ENCODE assay signal across 32 mouse cellular contexts in genomic region chr6:71338941-71339340, GRCm38 (mm10). TPM values are rescaled to one million over a fixed set of nuclear protein-coding genes. Genes with fewer than 3 reads are reported as not detected.
DNase-seq lines count a peak whose midpoint lies in the region; ATAC-seq and TF ChIP-seq lines count a peak whose summit lies in the region.
"Had no signal": no experiment of that assay in that cellular context is flagged by ENCODE, and none has a peak within 500 bp of the region (broad histone marks: within the 10 kb centered on the region; RNA-seq: fewer than 3 reads in every experiment).

No protein-coding gene starts in this region.

- H3K36me3 ChIP-seq in heart, embryonic 16.5 days (ENCODE audit: control insufficient read depth, insufficient read depth), result no peaks in the 10 kb centered on the region
- peaks cover 37% of the 10 kb centered on the region for H3K36me3 ChIP-seq in thymus, adult 2 months (ENCODE audit: control insufficient read depth, insufficient read depth, low read length)
- H3K36me3 ChIP-seq: embryonic facial prominence, embryonic 12.5 days; embryonic facial prominence, embryonic 15.5 days; hindbrain, embryonic 12.5 days; hindbrain, embryonic 15.5 days had no signal

- TF ChIP-seq CTCF in thymus, adult 2 months (IDR thresholded peaks at IDR 0.05; ENCODE audit: borderline replicate concordance, control insufficient read depth, extremely low read depth, insufficient read depth, low read length, poor library complexity), result no peak

- 76% methylated on average over 3 of the region's 3 CpGs for WGBS in heart, embryonic 16.5 days
- WGBS in thymus, adult 2 months, result 51% methylated on average over 3 of the region's 3 CpGs

- no peaks in the 10 kb centered on the region for H3K4me1 ChIP-seq in heart, embryonic 16.5 days (ENCODE audit: control insufficient read depth, insufficient read depth, low read length)
- peaks cover 60% of the 10 kb centered on the region for H3K4me1 ChIP-seq in thymus, adult 2 months (replicated peaks; ENCODE audit: control insufficient read depth, insufficient read depth, low read length)
- H3K4me1 ChIP-seq: embryonic facial prominence, embryonic 12.5 days; embryonic facial prominence, embryonic 15.5 days; hindbrain, embryonic 12.5 days; hindbrain, embryonic 15.5 days had no signal

- DNase-seq in heart, adult 18-20 months, result no peak
- DNase-seq in thymus, adult 2 months, result peak; percentile 40
- DNase-seq in thymus, postnatal 0 days (ENCODE audit: low spot score), result no peak
- DNase-seq in thymus, postnatal 36 days, result peak; percentile 43 to 60
- no peak for DNase-seq in adrenal gland, postnatal 10 days
- DNase-seq in B cell, adult 2 months, result no peak
- DNase-seq: adrenal gland, adult 2 months; adrenal gland, postnatal 36 days; cerebellum, adult 11 months; cerebellum, adult 2 months; cerebellum, adult 9-11 months; cerebellum, postnatal 25 days; forebrain, postnatal 0 days; gastrocnemius, adult 2 months; gastrocnemius, postnatal 14 days; heart, postnatal 14 days had no signal

- no peak for ATAC-seq in heart, embryonic 16.5 days (replicated peaks; ENCODE audit: extremely low read depth, insufficient read depth, low FRiP score)
- ATAC-seq: CD4-positive, CD25-positive, alpha-beta regulatory T cell, adult 4 months; forebrain, embryonic 14.5 days; forebrain, postnatal 0 days had no signal

- no peak for TF ChIP-seq POLR2A in thymus, adult 2 months (IDR thresholded peaks at IDR 0.05; ENCODE audit: control insufficient read depth, extremely low read depth, insufficient read depth, low read length, poor library complexity)

- H3K9me3 ChIP-seq in heart, embryonic 16.5 days (replicated peaks; ENCODE audit: control insufficient read depth, low read length), result no peaks in the 10 kb centered on the region
- H3K9me3 ChIP-seq: embryonic facial prominence, embryonic 12.5 days; embryonic facial prominence, embryonic 15.5 days; hindbrain, embryonic 12.5 days; hindbrain, embryonic 15.5 days had no signal

- H3K27ac ChIP-seq in heart, embryonic 16.5 days (ENCODE audit: low read length), result peak overlapping the region; percentile 12; the same call in 1 of the 2 replicates
- H3K27ac ChIP-seq in thymus, adult 2 months (ENCODE audit: control insufficient read depth, insufficient read depth, low read length), result peak overlapping the region; percentile 96
- H3K27ac ChIP-seq: embryonic facial prominence, embryonic 12.5 days; embryonic facial prominence, embryonic 15.5 days; gastrocnemius, adult 2 months; hindbrain, embryonic 12.5 days; hindbrain, embryonic 15.5 days had no signal

- no peak overlapping the region for H3K4me3 ChIP-seq in heart, embryonic 16.5 days (ENCODE audit: low read length)
- peak overlapping the region; percentile 41 for H3K4me3 ChIP-seq in thymus, adult 2 months (ENCODE audit: control insufficient read depth, insufficient read depth, low read length)
- H3K4me3 ChIP-seq: embryonic facial prominence, embryonic 12.5 days; embryonic facial prominence, embryonic 15.5 days; gastrocnemius, adult 2 months; hindbrain, embryonic 12.5 days; hindbrain, embryonic 15.5 days had no signal

- no peak overlapping the region for H3K4me2 ChIP-seq in heart, embryonic 16.5 days (ENCODE audit: low read depth, low read length)
- H3K4me2 ChIP-seq: embryonic facial prominence, embryonic 12.5 days; embryonic facial prominence, embryonic 15.5 days; heart, embryonic 11.5 days; hindbrain, embryonic 12.5 days; hindbrain, embryonic 15.5 days had no signal

- no peak overlapping the region for H3K9ac ChIP-seq in heart, embryonic 16.5 days (ENCODE audit: low read length)
- H3K9ac ChIP-seq: embryonic facial prominence, embryonic 12.5 days; embryonic facial prominence, embryonic 15.5 days; forebrain, postnatal 0 days; hindbrain, embryonic 12.5 days; hindbrain, embryonic 15.5 days had no signal

- H3K27me3 ChIP-seq in heart, embryonic 16.5 days (ENCODE audit: control insufficient read depth, insufficient read depth, low read length), result no peaks in the 10 kb centered on the region
- no peaks in the 10 kb centered on the region for H3K27me3 ChIP-seq in thymus, adult 2 months (ENCODE audit: control insufficient read depth, insufficient read depth, low read length)
- H3K27me3 ChIP-seq: embryonic facial prominence, embryonic 12.5 days; embryonic facial prominence, embryonic 15.5 days; hindbrain, embryonic 12.5 days; hindbrain, embryonic 15.5 days had no signal

RNA-seq across cellular contexts. Expression of gene Cd8b1, which starts 16.4 kb away (rescaled TPM):
- 3.0 and 17.6 TPM in 2 replicates for polyA plus RNA-seq in heart, embryonic 16.5 days (2015; fragmentation: Nextera tagmentation; extraction: Ambion mirVana)
- 1 to 10 TPM in 1 of 2 experiments, not detected in 1; 1.8 TPM for total RNA-seq in heart, adult 18-20 months (2021)
- 712 and 845 TPM in 2 replicates for polyA plus RNA-seq in thymus, adult 2 months (2012; rRNA removed)
- polyA plus RNA-seq in thymus, postnatal 0 days (2015; fragmentation: Nextera tagmentation; extraction: Ambion mirVana), result 1,203 and 1,244 TPM in 2 replicates
- 1 to 10 TPM; 1.7 TPM for total RNA-seq in adrenal gland, postnatal 10 days (2021)
- total RNA-seq: common myeloid progenitor, adult 5-6 weeks; forebrain, postnatal 0 days; gastrocnemius, adult 2 months; gastrocnemius, postnatal 14 days; hematopoietic stem cell, adult 5-6 weeks; MEL had no signal
- polyA plus RNA-seq: C2C12; cerebellum, adult 2 months; embryonic facial prominence, embryonic 15.5 days; forebrain, embryonic 11.5 days; forebrain, embryonic 14.5 days; forebrain, postnatal 0 days; frontal cortex, adult 2 months; heart, embryonic 11.5 days; hindbrain, embryonic 12.5 days; hindbrain, embryonic 15.5 days; intestine, embryonic 14.5 days had no signal

RNA-seq across cellular contexts. Expression of gene Smyd1, which starts 16.9 kb away (rescaled TPM):
- polyA plus RNA-seq in heart, embryonic 16.5 days (2015; fragmentation: Nextera tagmentation; extraction: Ambion mirVana), result 118 and 136 TPM in 2 replicates
- 100 to 1,000 TPM; 337 to 360 TPM for total RNA-seq in heart, adult 18-20 months (2021)
- 9.6 and 15.1 TPM in 2 replicates for polyA plus RNA-seq in thymus, adult 2 months (2012; rRNA removed)
- 2.3 and 3.7 TPM in 2 replicates for polyA plus RNA-seq in thymus, postnatal 0 days (2015; fragmentation: Nextera tagmentation; extraction: Ambion mirVana)
- total RNA-seq in adrenal gland, postnatal 10 days (2021), result 10 to 100 TPM in 1 of 2 experiments, 1 to 10 TPM in 1; 5.0 to 17.9 TPM
- total RNA-seq: common myeloid progenitor, adult 5-6 weeks; hematopoietic stem cell, adult 5-6 weeks; MEL had no signal

RNA-seq across cellular contexts. Expression of gene Cd8a, which starts 34.3 kb away (rescaled TPM):
- polyA plus RNA-seq in heart, embryonic 16.5 days (2015; fragmentation: Nextera tagmentation; extraction: Ambion mirVana), result 1.5 and 12.2 TPM in 2 replicates
- total RNA-seq in heart, adult 18-20 months (2021), result 1 to 10 TPM in 1 of 2 experiments, under 1 TPM in 1; 0.20 to 2.6 TPM
- 883 and 918 TPM in 2 replicates for polyA plus RNA-seq in thymus, adult 2 months (2012; rRNA removed)
- polyA plus RNA-seq in thymus, postnatal 0 days (2015; fragmentation: Nextera tagmentation; extraction: Ambion mirVana), result 664 and 665 TPM in 2 replicates
- total RNA-seq in adrenal gland, postnatal 10 days (2021), result 1 to 10 TPM; 1.9 to 2.5 TPM
- total RNA-seq: adrenal gland, postnatal 36 days; common myeloid progenitor, adult 5-6 weeks; forebrain, postnatal 0 days; gastrocnemius, adult 2 months; hematopoietic stem cell, adult 5-6 weeks; MEL had no signal
- polyA plus RNA-seq: C2C12; embryonic facial prominence, embryonic 12.5 days; embryonic facial prominence, embryonic 15.5 days; forebrain, embryonic 11.5 days; forebrain, embryonic 14.5 days; forebrain, postnatal 0 days; heart, embryonic 14.5 days; hindbrain, embryonic 12.5 days; hindbrain, embryonic 15.5 days; intestine, embryonic 14.5 days had no signal

Comparison
In these comparisons a context has a peak if more than half of its experiments do, and no peak if none do; other contexts are left out.
1. DNase-seq: peak in thymus, adult 2 months (single experiment) and thymus, postnatal 36 days (2 of 2); none in heart, adult 18-20 months (0 of 2), thymus, postnatal 0 days (single experiment), adrenal gland, postnatal 10 days (single experiment) and B cell, adult 2 months (0 of 2).
2. RNA of gene Cd8b1, which starts 16.4 kb away (polyA plus RNA-seq): 1,203 to 1,244 TPM in thymus, postnatal 0 days and 712 to 845 TPM in thymus, adult 2 months; 3.0 to 17.6 TPM in heart, embryonic 16.5 days; every median in the first group is over 10 times any median in the second.
3. RNA of gene Cd8a, which starts 34.3 kb away (polyA plus RNA-seq): 883 to 918 TPM in thymus, adult 2 months and 664 to 665 TPM in thymus, postnatal 0 days; 1.5 to 12.2 TPM in heart, embryonic 16.5 days; every median in the first group is over 10 times any median in the second.